Mouse (Mus musculus): ENCODE results near the gene Olfr52.
"Not testable (repeated sequence)": the region's sequence is repeated elsewhere in the genome, so short reads cannot be mapped to it uniquely, and the experiment has no call there.

The Olfr52 gene

GRCm38 (mm10) chr2:86185583-86185982 is at the start of gene Olfr52:
Gene Olfr52 (minus strand): TSS chr2:86185683.
- DNase-seq (ENCODE audit: low read depth, low spot score), result no peak
- Histone ChIP-seq H3K36me3 (ENCODE audit: control insufficient read depth, insufficient read depth, low read length, poor library complexity, severe bottlenecking) (no peaks in the 10 kb centered on the region), H3K27me3 (ENCODE audit: control insufficient read depth, insufficient read depth, low read length, poor library complexity, severe bottlenecking) (no peaks in the 10 kb centered on the region)

DNA sequence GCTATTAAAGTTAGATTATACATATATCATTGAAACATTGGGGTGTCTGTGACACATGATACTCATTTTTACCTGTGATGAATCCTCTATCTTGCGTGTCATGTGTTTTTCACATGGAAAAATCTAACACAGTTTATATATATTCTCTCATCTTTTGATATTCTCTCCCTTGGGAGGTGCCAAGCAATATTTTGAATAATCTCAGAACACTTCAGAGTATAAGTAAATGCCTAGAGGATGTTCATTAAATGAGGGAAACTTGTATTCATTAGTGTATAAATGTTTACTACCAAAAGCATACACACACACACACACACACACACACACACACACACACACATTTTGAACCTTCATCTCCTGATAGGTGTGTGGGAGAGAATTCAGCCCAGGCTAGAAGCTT is 45.8 kb upstream of the Olfr52 start, which contains the start of gene Olfr1047:
Olfr1047 (minus strand) TSS at position 101 of the 400 bp plus-strand sequence.
- H3K36me3 ChIP-seq (ENCODE audit: control insufficient read depth, insufficient read depth, low read length, poor library complexity, severe bottlenecking), result no peaks in the 10 kb centered on the region
- H3K27me3 ChIP-seq (ENCODE audit: control insufficient read depth, insufficient read depth, low read length, poor library complexity, severe bottlenecking), result no peaks in the 10 kb centered on the region
- DNase-seq (ENCODE audit: low read depth, low spot score), result no peak

GRCm38 (mm10) chr2:86219214-86219613 is 33.7 kb upstream of the Olfr52 start, which contains the start of gene Olfr1046:
Gene Olfr1046 (minus strand): TSS chr2:86219314.
- H3K27me3 ChIP-seq (ENCODE audit: control insufficient read depth, insufficient read depth, low read length, poor library complexity, severe bottlenecking), result no peaks in the 10 kb centered on the region; the same call in 1 of the 2 replicates
- DNase-seq (ENCODE audit: low read depth, low spot score), result no peak
- H3K36me3 ChIP-seq (ENCODE audit: control insufficient read depth, insufficient read depth, low read length, poor library complexity, severe bottlenecking), result no peaks in the 10 kb centered on the region

DNA sequence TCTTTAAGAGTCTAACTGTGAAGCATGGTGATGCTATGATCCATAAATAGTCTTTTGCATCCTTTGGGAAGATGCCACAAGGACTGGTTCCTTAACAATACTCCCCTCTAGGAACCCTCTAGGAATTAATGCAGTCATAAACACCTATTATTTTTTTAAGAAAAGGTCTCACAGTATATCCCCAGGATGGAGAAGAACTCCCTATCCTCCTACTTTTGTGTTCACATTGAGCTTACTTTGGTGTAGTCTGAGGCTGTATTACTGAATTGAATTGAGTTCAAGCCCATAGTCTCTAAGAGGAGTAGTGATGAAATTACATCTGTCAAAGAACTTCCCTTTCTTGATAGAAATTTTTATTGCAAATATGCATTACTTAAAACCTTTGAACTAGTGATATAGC is 17.4 kb upstream of the Olfr52 start, which contains the start of gene Olfr1045:
Olfr1045 (minus strand) TSS at position 101 of the 400 bp plus-strand sequence.
- Histone ChIP-seq H3K36me3 (ENCODE audit: control insufficient read depth, insufficient read depth, low read length, poor library complexity, severe bottlenecking) (no peaks in the 10 kb centered on the region), H3K27me3 (ENCODE audit: control insufficient read depth, insufficient read depth, low read length, poor library complexity, severe bottlenecking) (no peaks in the 10 kb centered on the region)
- DNase-seq (ENCODE audit: low read depth, low spot score), result no peak

- no peaks in the 10 kb centered on the region for H3K27me3 ChIP-seq (ENCODE audit: control insufficient read depth, insufficient read depth, low read length, poor library complexity, severe bottlenecking)
- DNase-seq (ENCODE audit: low read depth, low spot score), result no peak
- no peaks in the 10 kb centered on the region for H3K36me3 ChIP-seq (ENCODE audit: control insufficient read depth, insufficient read depth, low read length, poor library complexity, severe bottlenecking)
Measured at GRCm38 (mm10) chr2:86195863-86196262, 10.4 kb upstream of the Olfr52 start.

- no peaks in the 10 kb centered on the region for H3K36me3 ChIP-seq (ENCODE audit: control insufficient read depth, insufficient read depth, low read length, poor library complexity, severe bottlenecking)
- DNase-seq (ENCODE audit: low read depth, low spot score), result no peak
- H3K27me3 ChIP-seq (ENCODE audit: control insufficient read depth, insufficient read depth, low read length, poor library complexity, severe bottlenecking), result no peaks in the 10 kb centered on the region
Measured at GRCm38 (mm10) chr2:86179950-86180349, 5.5 kb downstream of the Olfr52 start.

GRCm38 (mm10) chr2:86177720-86178119 is 7.8 kb downstream of the Olfr52 start, which contains the start of gene Olfr1044:
Gene Olfr1044 (minus strand): TSS chr2:86177820.
- DNase-seq (ENCODE audit: low read depth, low spot score), result no peak
- H3K36me3 ChIP-seq (ENCODE audit: control insufficient read depth, insufficient read depth, low read length, poor library complexity, severe bottlenecking), result no peaks in the 10 kb centered on the region
- no peaks in the 10 kb centered on the region for H3K27me3 ChIP-seq (ENCODE audit: control insufficient read depth, insufficient read depth, low read length, poor library complexity, severe bottlenecking)

GRCm38 (mm10) chr2:86175422-86175821 is 10.1 kb downstream of the Olfr52 start:
- DNase-seq (ENCODE audit: low read depth, low spot score); H3K36me3 ChIP-seq (ENCODE audit: control insufficient read depth, insufficient read depth, low read length, poor library complexity, severe bottlenecking); H3K27me3 ChIP-seq (ENCODE audit: control insufficient read depth, insufficient read depth, low read length, poor library complexity, severe bottlenecking): not testable (repeated sequence)

DNA sequence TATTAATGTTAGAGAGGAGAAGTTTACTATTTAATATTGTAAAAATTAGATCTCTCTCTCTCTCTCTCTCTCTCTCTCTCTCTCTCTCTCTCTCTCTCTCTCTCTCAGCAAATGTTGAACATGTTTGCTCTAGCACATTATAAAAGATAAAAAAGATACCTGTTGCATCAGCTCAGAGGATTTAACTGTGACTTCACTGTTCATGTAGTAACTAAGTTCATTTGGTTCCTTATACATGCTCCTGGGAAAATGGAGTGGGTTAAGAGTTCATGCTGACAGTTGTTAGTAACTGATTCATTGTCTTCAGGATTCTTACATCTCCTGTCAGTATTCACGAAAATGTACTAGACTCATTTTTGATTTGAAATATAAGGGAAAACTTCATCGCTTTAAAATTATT is 18.1 kb downstream of the Olfr52 start, which contains the start of gene Olfr1043:
Olfr1043 (minus strand) TSS at position 101 of the 400 bp plus-strand sequence.
- Histone ChIP-seq H3K36me3 (ENCODE audit: control insufficient read depth, insufficient read depth, low read length, poor library complexity, severe bottlenecking) (no peaks in the 10 kb centered on the region), H3K27me3 (ENCODE audit: control insufficient read depth, insufficient read depth, low read length, poor library complexity, severe bottlenecking) (no peaks in the 10 kb centered on the region)
- DNase-seq (ENCODE audit: low read depth, low spot score), result no peak

DNA sequence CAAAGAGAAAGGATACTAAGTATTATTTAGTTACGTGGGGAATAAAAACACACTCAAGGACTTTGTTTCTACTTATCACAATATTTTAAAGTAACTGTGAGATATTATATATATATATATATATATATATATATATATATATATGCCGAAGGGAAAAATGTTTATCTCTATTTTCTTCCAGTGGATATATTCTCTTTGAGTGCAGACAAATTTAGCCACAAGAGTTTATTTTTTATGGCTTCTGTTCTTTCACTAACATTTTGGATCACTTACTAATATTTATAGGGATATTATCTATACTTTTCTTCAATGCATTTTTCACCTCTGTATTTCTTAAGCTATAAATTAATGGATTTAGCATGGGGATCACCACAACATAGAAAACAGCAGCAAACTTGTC is 23.7 kb downstream of the Olfr52 start, which contains the start of gene Olfr1042:
Olfr1042 (minus strand) TSS at position 101 of the 400 bp plus-strand sequence.
- Histone ChIP-seq H3K36me3 (ENCODE audit: control insufficient read depth, insufficient read depth, low read length, poor library complexity, severe bottlenecking) (no peaks in the 10 kb centered on the region), H3K27me3 (ENCODE audit: control insufficient read depth, insufficient read depth, low read length, poor library complexity, severe bottlenecking) (no peaks in the 10 kb centered on the region)
- DNase-seq (ENCODE audit: low read depth, low spot score), result no peak

DNA sequence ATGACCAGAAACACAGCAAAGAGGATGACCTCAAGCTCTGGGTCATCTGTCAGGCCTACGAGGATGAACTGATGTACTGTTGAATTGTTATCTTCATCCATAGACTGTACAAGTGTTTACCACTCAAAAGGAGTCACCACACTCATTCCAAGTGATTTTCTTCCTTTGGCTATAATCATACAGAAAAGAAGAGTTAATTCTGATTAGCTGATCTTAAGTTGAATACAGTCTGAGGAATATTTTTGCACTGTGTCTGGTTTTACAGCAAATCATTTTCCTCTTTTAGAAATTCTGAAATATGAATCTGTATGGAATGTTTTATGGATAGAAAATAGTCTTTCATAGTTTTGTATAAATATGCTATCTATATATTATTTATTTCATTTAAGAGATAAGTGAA is 38.9 kb downstream of the Olfr52 start, which contains the start of gene Olfr1040:
Olfr1040 (minus strand) TSS at position 101 of the 400 bp plus-strand sequence.
- Histone ChIP-seq H3K27me3 (ENCODE audit: control insufficient read depth, insufficient read depth, low read length, poor library complexity, severe bottlenecking) (no peaks in the 10 kb centered on the region), H3K36me3 (ENCODE audit: control insufficient read depth, insufficient read depth, low read length, poor library complexity, severe bottlenecking) (no peaks in the 10 kb centered on the region)
- DNase-seq (ENCODE audit: low read depth, low spot score), result no peak

DNA sequence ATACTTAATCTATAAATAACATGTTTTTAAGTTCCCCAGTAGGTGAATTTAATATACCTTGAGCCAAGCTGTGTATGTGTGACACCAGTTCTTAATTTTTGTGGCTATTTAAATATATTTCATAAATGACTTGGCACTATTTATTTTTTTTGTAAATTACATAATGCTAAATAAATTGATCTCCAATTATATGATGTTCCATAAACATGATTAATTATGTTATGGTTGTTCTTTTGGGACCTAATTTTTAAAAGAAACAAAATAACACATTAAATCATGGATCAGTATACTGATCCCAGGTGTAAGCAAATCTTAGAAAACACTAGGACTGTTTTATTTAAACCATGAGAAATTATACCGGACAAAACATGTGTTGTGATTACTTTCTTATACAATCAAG is 49.7 kb downstream of the Olfr52 start, which contains the start of gene Olfr1039:
Olfr1039 (minus strand) TSS at position 101 of the 400 bp plus-strand sequence.
- no peak for DNase-seq (ENCODE audit: low read depth, low spot score)
- Histone ChIP-seq H3K36me3 (ENCODE audit: control insufficient read depth, insufficient read depth, low read length, poor library complexity, severe bottlenecking) (no peaks in the 10 kb centered on the region), H3K27me3 (ENCODE audit: control insufficient read depth, insufficient read depth, low read length, poor library complexity, severe bottlenecking) (no peaks in the 10 kb centered on the region)

All from splenic B cell, adult 2 months (primary cell).